Mouse (Mus musculus): ENCODE data around the gene Hipk2. TPM values are rescaled to one million over a fixed set of nuclear protein-coding genes. Genes with fewer than 3 reads are reported as not detected.
A peak's percentile ranks its signal among the peaks of the same experiment; 100 is the strongest.

The Hipk2 gene
- polyA plus RNA-seq, 1 experiment from 2014 or later, result 12.7 TPM

GRCm38 (mm10) chr6:38713957-38714898 lies 161.7 kb downstream of the Hipk2 start:
- DNase-seq (ENCODE audit: low spot score) (no peak), ATAC-seq (replicated peaks; ENCODE audit: insufficient number of reproducible peaks, low FRiP score, low TSS enrichment, low read depth) (no peak)
- Histone ChIP-seq H3K36me3 (replicated peaks; ENCODE audit: control insufficient read depth, insufficient read depth, low read depth, low read length) (peaks cover 20% of the 10 kb centered on the region), H3K4me3 (ENCODE audit: low read depth, low read length) (no peak overlapping the region), H3K27me3 (ENCODE audit: control insufficient read depth, insufficient read depth, low read length) (no peaks in the 10 kb centered on the region), H3K27ac (replicated peaks; ENCODE audit: low read depth, low read length) (no peak overlapping the region), H3K4me1 (ENCODE audit: control insufficient read depth, insufficient read depth, low read length) (no peaks in the 10 kb centered on the region), H3K9me3 (replicated peaks; ENCODE audit: control insufficient read depth, low read length) (no peaks in the 10 kb centered on the region), H3K9ac (replicated peaks; ENCODE audit: low read length) (no peak overlapping the region), H3K4me2 (ENCODE audit: low read depth, low read length) (no peak overlapping the region)
- 83% methylated on average over 19 of the region's 19 CpGs for WGBS

GRCm38 (mm10) chr6:38710449-38710848 lies 165.5 kb downstream of the Hipk2 start:
- Histone ChIP-seq H3K4me3 (ENCODE audit: low read depth, low read length) (no peak overlapping the region), H3K9ac (replicated peaks; ENCODE audit: low read length) (no peak overlapping the region), H3K27ac (replicated peaks; ENCODE audit: low read depth, low read length) (no peak overlapping the region), H3K4me1 (ENCODE audit: control insufficient read depth, insufficient read depth, low read length) (no peaks in the 10 kb centered on the region), H3K4me2 (ENCODE audit: low read depth, low read length) (no peak overlapping the region), H3K36me3 (replicated peaks; ENCODE audit: control insufficient read depth, insufficient read depth, low read depth, low read length) (peaks cover 9% of the 10 kb centered on the region), H3K9me3 (replicated peaks; ENCODE audit: control insufficient read depth, low read length) (no peaks in the 10 kb centered on the region), H3K27me3 (ENCODE audit: control insufficient read depth, insufficient read depth, low read length) (no peaks in the 10 kb centered on the region)
- ATAC-seq (replicated peaks; ENCODE audit: insufficient number of reproducible peaks, low FRiP score, low TSS enrichment, low read depth) (no peak), DNase-seq (ENCODE audit: low spot score) (no peak)
- 88% methylated on average over 3 of the region's 3 CpGs for WGBS

GRCm38 (mm10) chr6:38704264-38704984 lies 171.5 kb downstream of the Hipk2 start:
- Histone ChIP-seq H3K4me3 (ENCODE audit: low read depth, low read length) (no peak overlapping the region), H3K36me3 (replicated peaks; ENCODE audit: control insufficient read depth, insufficient read depth, low read depth, low read length) (peaks cover 3% of the 10 kb centered on the region)

GRCm38 (mm10) chr6:38703526-38703925 lies 172.4 kb downstream of the Hipk2 start:
- peaks cover 3% of the 10 kb centered on the region for H3K36me3 ChIP-seq (replicated peaks; ENCODE audit: control insufficient read depth, insufficient read depth, low read depth, low read length)
- DNase-seq (ENCODE audit: low spot score), result no peak
- no peak overlapping the region for H3K4me3 ChIP-seq (ENCODE audit: low read depth, low read length)
- no peaks in the 10 kb centered on the region for H3K4me1 ChIP-seq (ENCODE audit: control insufficient read depth, insufficient read depth, low read length)
- no peaks in the 10 kb centered on the region for H3K9me3 ChIP-seq (replicated peaks; ENCODE audit: control insufficient read depth, low read length)
- ATAC-seq (replicated peaks; ENCODE audit: insufficient number of reproducible peaks, low FRiP score, low TSS enrichment, low read depth), result no peak; the same call in 1 of the 2 replicates
- no peaks in the 10 kb centered on the region for H3K27me3 ChIP-seq (ENCODE audit: control insufficient read depth, insufficient read depth, low read length)
- no peak overlapping the region for H3K4me2 ChIP-seq (ENCODE audit: low read depth, low read length)
- 87% methylated on average over 6 of the region's 6 CpGs for WGBS
- no peak overlapping the region for H3K27ac ChIP-seq (replicated peaks; ENCODE audit: low read depth, low read length)
- H3K9ac ChIP-seq (replicated peaks; ENCODE audit: low read length), result no peak overlapping the region

More at GRCm38 (mm10) chr6:38704264-38704984, 171.5 kb downstream of the Hipk2 start:
- H3K4me2 ChIP-seq (ENCODE audit: low read depth, low read length), result no peak overlapping the region
- no peaks in the 10 kb centered on the region for H3K4me1 ChIP-seq (ENCODE audit: control insufficient read depth, insufficient read depth, low read length)
- H3K9ac ChIP-seq (replicated peaks; ENCODE audit: low read length), result no peak overlapping the region
- no peak for DNase-seq (ENCODE audit: low spot score)
- no peaks in the 10 kb centered on the region for H3K27me3 ChIP-seq (ENCODE audit: control insufficient read depth, insufficient read depth, low read length)
- no peak for ATAC-seq (replicated peaks; ENCODE audit: insufficient number of reproducible peaks, low FRiP score, low TSS enrichment, low read depth)
- H3K27ac ChIP-seq (replicated peaks; ENCODE audit: low read depth, low read length), result no peak overlapping the region
- WGBS, result 84% methylated on average over 7 of the region's 7 CpGs
- H3K9me3 ChIP-seq (replicated peaks; ENCODE audit: control insufficient read depth, low read length), result no peaks in the 10 kb centered on the region

- H3K4me2 ChIP-seq (ENCODE audit: low read depth, low read length), result no peak overlapping the region
- DNase-seq (ENCODE audit: low spot score), result peak; percentile 25
- H3K9me3 ChIP-seq (replicated peaks; ENCODE audit: control insufficient read depth, low read length), result no peaks in the 10 kb centered on the region
- H3K4me1 ChIP-seq (ENCODE audit: control insufficient read depth, insufficient read depth, low read length), result no peaks in the 10 kb centered on the region
- ATAC-seq (replicated peaks; ENCODE audit: insufficient number of reproducible peaks, low FRiP score, low TSS enrichment, low read depth), result no peak
- WGBS, result 34% methylated on average over 6 of the region's 6 CpGs
- no peak overlapping the region for H3K4me3 ChIP-seq (ENCODE audit: low read depth, low read length)
- H3K27ac ChIP-seq (replicated peaks; ENCODE audit: low read depth, low read length), result no peak overlapping the region
- H3K36me3 ChIP-seq (replicated peaks; ENCODE audit: control insufficient read depth, insufficient read depth, low read depth, low read length), result peaks cover 7% of the 10 kb centered on the region
- no peaks in the 10 kb centered on the region for H3K27me3 ChIP-seq (ENCODE audit: control insufficient read depth, insufficient read depth, low read length)
- no peak overlapping the region for H3K9ac ChIP-seq (replicated peaks; ENCODE audit: low read length)
Measured at GRCm38 (mm10) chr6:38702810-38703399, 173.1 kb downstream of the Hipk2 start.

- ATAC-seq (replicated peaks; ENCODE audit: insufficient number of reproducible peaks, low FRiP score, low TSS enrichment, low read depth), result no peak
- Histone ChIP-seq H3K27me3 (ENCODE audit: control insufficient read depth, insufficient read depth, low read length) (no peaks in the 10 kb centered on the region), H3K27ac (replicated peaks; ENCODE audit: low read depth, low read length) (no peak overlapping the region), H3K9me3 (replicated peaks; ENCODE audit: control insufficient read depth, low read length) (no peaks in the 10 kb centered on the region), H3K9ac (replicated peaks; ENCODE audit: low read length) (no peak overlapping the region), H3K4me2 (ENCODE audit: low read depth, low read length) (no peak overlapping the region), H3K4me1 (ENCODE audit: control insufficient read depth, insufficient read depth, low read length) (no peaks in the 10 kb centered on the region), H3K36me3 (replicated peaks; ENCODE audit: control insufficient read depth, insufficient read depth, low read depth, low read length) (peaks cover 7% of the 10 kb centered on the region), H3K4me3 (ENCODE audit: low read depth, low read length) (no peak overlapping the region)
- WGBS, result 76% methylated on average over 2 of the region's 2 CpGs
- DNase-seq (ENCODE audit: low spot score), result no peak
Measured at GRCm38 (mm10) chr6:38701421-38701820, 174.5 kb downstream of the Hipk2 start.

- Histone ChIP-seq H3K9me3 (replicated peaks; ENCODE audit: control insufficient read depth, low read length) (no peaks in the 10 kb centered on the region), H3K4me2 (ENCODE audit: low read depth, low read length) (no peak overlapping the region), H3K9ac (replicated peaks; ENCODE audit: low read length) (no peak overlapping the region), H3K4me1 (ENCODE audit: control insufficient read depth, insufficient read depth, low read length) (no peaks in the 10 kb centered on the region), H3K27me3 (ENCODE audit: control insufficient read depth, insufficient read depth, low read length) (no peaks in the 10 kb centered on the region), H3K4me3 (ENCODE audit: low read depth, low read length) (no peak overlapping the region), H3K27ac (replicated peaks; ENCODE audit: low read depth, low read length) (no peak overlapping the region), H3K36me3 (replicated peaks; ENCODE audit: control insufficient read depth, insufficient read depth, low read depth, low read length) (peaks cover 11% of the 10 kb centered on the region)
- no peak for ATAC-seq (replicated peaks; ENCODE audit: insufficient number of reproducible peaks, low FRiP score, low TSS enrichment, low read depth)
- DNase-seq (ENCODE audit: low spot score), result no peak
- WGBS, result 94% methylated on average over 18 of the region's 18 CpGs
Measured at GRCm38 (mm10) chr6:38698233-38698889, 177.6 kb downstream of the Hipk2 start.

All from embryonic facial prominence, embryonic 11.5 days (tissue).